In genomic region chr9:35188700-35189099, GRCm38 (mm10) we compare ENCODE assay signal across 8 mouse cellular contexts. TPM values are rescaled to one million over a fixed set of nuclear protein-coding genes. Genes with fewer than 3 reads are reported as not detected.
DNase-seq lines count a peak whose midpoint lies in the region; ATAC-seq and TF ChIP-seq lines count a peak whose summit lies in the region.

No protein-coding gene starts in this region.

- H3K4me2 ChIP-seq in liver, postnatal 0 days (ENCODE audit: low read depth, low read length), result no peak overlapping the region
- no peak overlapping the region for H3K4me2 ChIP-seq in liver, embryonic 12.5 days
- H3K4me2 ChIP-seq in lung, postnatal 0 days (replicated peaks; ENCODE audit: low read depth, low read length), result no peak overlapping the region

- 85% methylated on average over 22 of the region's 22 CpGs for WGBS in liver, postnatal 0 days (ENCODE audit: insufficient replicate concordance)
- 83% methylated on average over 22 of the region's 22 CpGs for WGBS in liver, embryonic 12.5 days (ENCODE audit: insufficient replicate concordance)
- WGBS in lung, postnatal 0 days, result 55% methylated on average over 22 of the region's 22 CpGs

- TF ChIP-seq EP300 in liver, postnatal 0 days (IDR thresholded peaks at IDR 0.05; ENCODE audit: low read depth), result no peak
- no peak for TF ChIP-seq EP300 in lung, postnatal 0 days (IDR thresholded peaks at IDR 0.05)

- no peak overlapping the region for H3K9ac ChIP-seq in liver, postnatal 0 days (replicated peaks)
- H3K9ac ChIP-seq in liver, embryonic 12.5 days, result no peak overlapping the region
- H3K9ac ChIP-seq in lung, postnatal 0 days (replicated peaks; ENCODE audit: low read depth), result no peak overlapping the region

- H3K27ac ChIP-seq in liver, postnatal 0 days (ENCODE audit: low read depth), result no peak overlapping the region
- H3K27ac ChIP-seq in liver, embryonic 12.5 days, result no peak overlapping the region
- H3K27ac ChIP-seq in lung, postnatal 0 days (ENCODE audit: low read length), result no peak overlapping the region

- H3K9me3 ChIP-seq in liver, postnatal 0 days (ENCODE audit: low read length), result no peaks in the 10 kb centered on the region
- H3K9me3 ChIP-seq in liver, embryonic 12.5 days (replicated peaks), result no peaks in the 10 kb centered on the region
- H3K9me3 ChIP-seq in lung, postnatal 0 days (ENCODE audit: low read length), result no peaks in the 10 kb centered on the region

- H3K4me3 ChIP-seq in liver, postnatal 0 days (ENCODE audit: low read depth, low read length), result no peak overlapping the region
- H3K4me3 ChIP-seq in liver, embryonic 12.5 days, result no peak overlapping the region
- no peak overlapping the region for H3K4me3 ChIP-seq in lung, postnatal 0 days (ENCODE audit: low read depth, low read length)

- H3K4me1 ChIP-seq in liver, postnatal 0 days (ENCODE audit: insufficient read depth), result peaks cover 2% of the 10 kb centered on the region; the same call in 1 of the 2 replicates
- no peaks in the 10 kb centered on the region for H3K4me1 ChIP-seq in liver, embryonic 12.5 days
- no peaks in the 10 kb centered on the region for H3K4me1 ChIP-seq in lung, postnatal 0 days (ENCODE audit: insufficient read depth, low read depth, low read length)

- TF ChIP-seq CTCF in liver, postnatal 0 days (IDR thresholded peaks at IDR 0.05; ENCODE audit: low read depth), result 0 out of 2 replicates have a peak, but pooled peaks have one; percentile 8
- TF ChIP-seq CTCF in lung, postnatal 0 days (IDR thresholded peaks at IDR 0.05), result peak; percentile 35

- ATAC-seq in liver, postnatal 0 days, result no peak
- ATAC-seq in liver, embryonic 12.5 days, result no peak
- peak; percentile 62 for ATAC-seq in lung, postnatal 0 days

- peaks cover 51% of the 10 kb centered on the region for H3K36me3 ChIP-seq in liver, postnatal 0 days (replicated peaks; ENCODE audit: insufficient read depth, low read length)
- peaks cover 45% of the 10 kb centered on the region for H3K36me3 ChIP-seq in liver, embryonic 12.5 days
- H3K36me3 ChIP-seq in lung, postnatal 0 days (ENCODE audit: insufficient read depth, low read length), result 0 out of 2 replicates have a peak, but pooled peaks cover 6% of the 10 kb centered on the region

- peak; percentile 38 for DNase-seq in cerebellum, adult 9-11 months
- no peak for DNase-seq in cerebellum, adult 8-10 months
- DNase-seq in liver, postnatal 0 days, result peak; percentile 22
- peak; percentile 75 for DNase-seq in heart, postnatal 4 days
- peak; percentile 55 for DNase-seq in lung, postnatal 0 days (ENCODE audit: low spot score)
- DNase-seq in thymus, postnatal 10 days (ENCODE audit: low spot score in 2 of 2), result no peak
- DNase-seq in thymus, postnatal 0 days (ENCODE audit: low spot score), result no peak

- H3K27me3 ChIP-seq in liver, postnatal 0 days (ENCODE audit: insufficient read depth, low read length), result no peaks in the 10 kb centered on the region
- no peaks in the 10 kb centered on the region for H3K27me3 ChIP-seq in liver, embryonic 12.5 days (replicated peaks)
- no peaks in the 10 kb centered on the region for H3K27me3 ChIP-seq in lung, postnatal 0 days (replicated peaks; ENCODE audit: insufficient read depth, low read length)

RNA-seq across cellular contexts. Expression of gene Srpr, which starts 11.3 kb away (rescaled TPM):
- 93.4 and 94.4 TPM in 2 replicates for polyA plus RNA-seq in liver, postnatal 0 days (2015; fragmentation: Nextera tagmentation; extraction: Ambion mirVana)
- polyA plus RNA-seq in liver, embryonic 12.5 days (2016; fragmentation: Nextera tagmentation; extraction: Ambion mirVana), result 70.8 and 73.3 TPM in 2 replicates
- total RNA-seq in heart, postnatal 4 days (2021), result 10 to 100 TPM; 93.2 to 95.3 TPM
- 125 and 130 TPM in 2 replicates for polyA plus RNA-seq in lung, postnatal 0 days (2015; fragmentation: Nextera tagmentation; extraction: Ambion mirVana)
- 93.5 and 101 TPM in 2 replicates for polyA plus RNA-seq in thymus, postnatal 0 days (2015; fragmentation: Nextera tagmentation; extraction: Ambion mirVana)

RNA-seq across cellular contexts. Expression of gene Tirap, which starts 11.4 kb away (rescaled TPM):
- 8.8 and 10.6 TPM in 2 replicates for polyA plus RNA-seq in liver, postnatal 0 days (2015; fragmentation: Nextera tagmentation; extraction: Ambion mirVana)
- polyA plus RNA-seq in liver, embryonic 12.5 days (2016; fragmentation: Nextera tagmentation; extraction: Ambion mirVana), result 6.6 TPM in 2 replicates
- 1 to 10 TPM; 7.7 TPM for total RNA-seq in heart, postnatal 4 days (2021)
- 11.0 and 11.5 TPM in 2 replicates for polyA plus RNA-seq in lung, postnatal 0 days (2015; fragmentation: Nextera tagmentation; extraction: Ambion mirVana)
- polyA plus RNA-seq in thymus, postnatal 0 days (2015; fragmentation: Nextera tagmentation; extraction: Ambion mirVana), result 2.9 and 3.1 TPM in 2 replicates

RNA-seq across cellular contexts. Expression of gene Dcps, which starts 12.8 kb away (rescaled TPM):
- 23.7 and 23.9 TPM in 2 replicates for polyA plus RNA-seq in liver, postnatal 0 days (2015; fragmentation: Nextera tagmentation; extraction: Ambion mirVana)
- polyA plus RNA-seq in liver, embryonic 12.5 days (2016; fragmentation: Nextera tagmentation; extraction: Ambion mirVana), result 65.9 and 66.0 TPM in 2 replicates
- 10 to 100 TPM; 29.7 to 30.5 TPM for total RNA-seq in heart, postnatal 4 days (2021)
- 39.4 and 44.4 TPM in 2 replicates for polyA plus RNA-seq in lung, postnatal 0 days (2015; fragmentation: Nextera tagmentation; extraction: Ambion mirVana)
- polyA plus RNA-seq in thymus, postnatal 0 days (2015; fragmentation: Nextera tagmentation; extraction: Ambion mirVana), result 64.3 and 69.3 TPM in 2 replicates

RNA-seq across cellular contexts. Expression of gene Foxred1, which starts 22.2 kb away (rescaled TPM):
- polyA plus RNA-seq in liver, postnatal 0 days (2015; fragmentation: Nextera tagmentation; extraction: Ambion mirVana), result 26.7 and 29.2 TPM in 2 replicates
- polyA plus RNA-seq in liver, embryonic 12.5 days (2016; fragmentation: Nextera tagmentation; extraction: Ambion mirVana), result 38.3 and 39.6 TPM in 2 replicates
- total RNA-seq in heart, postnatal 4 days (2021), result 10 to 100 TPM; 84.7 to 85.2 TPM
- polyA plus RNA-seq in lung, postnatal 0 days (2015; fragmentation: Nextera tagmentation; extraction: Ambion mirVana), result 22.5 and 23.2 TPM in 2 replicates
- 28.7 and 35.7 TPM in 2 replicates for polyA plus RNA-seq in thymus, postnatal 0 days (2015; fragmentation: Nextera tagmentation; extraction: Ambion mirVana)

Comparison
In these comparisons a context has a peak if more than half of its experiments do, and no peak if none do; other contexts are left out.
1. DNase-seq: peak in cerebellum, adult 9-11 months (single experiment), liver, postnatal 0 days (single experiment), heart, postnatal 4 days (single experiment) and lung, postnatal 0 days (single experiment); none in cerebellum, adult 8-10 months (single experiment), thymus, postnatal 10 days (0 of 2) and thymus, postnatal 0 days (single experiment).